Mouse (Mus musculus): ENCODE results near the gene Pik3r1. TPM values are rescaled to one million over a fixed set of nuclear protein-coding genes. Genes with fewer than 3 reads are reported as not detected.

Gene Pik3r1
- polyA plus RNA-seq (2012; fragmentation: generic; extraction: Trizol) = 6.8 TPM

- no peaks in the 10 kb centered on the region for H3K36me3 ChIP-seq (ENCODE audit: control insufficient read depth, insufficient read depth)
- H3K79me2 ChIP-seq (ENCODE audit: control insufficient read depth, insufficient read depth) = peaks cover 42% of the 10 kb centered on the region
- H3K4me3 ChIP-seq = peak within 1 kb of the TSS; percentile 94
- H3K27me3 ChIP-seq (ENCODE audit: control insufficient read depth, insufficient read depth, insufficient read length) = no peaks in the 10 kb centered on the region
- peak within 1 kb of the TSS; percentile 60 for H3ac ChIP-seq (ENCODE audit: control insufficient read depth, insufficient read length)
- H3K4me2 ChIP-seq (ENCODE audit: low read depth) = peak within 1 kb of the TSS; percentile 90
- TF ChIP-seq POLR2AphosphoS2 (IDR thresholded peaks at IDR 0.05; ENCODE audit: insufficient read length, low read depth) (peak; percentile 99), E2F4 (IDR thresholded peaks at IDR 0.05; ENCODE audit: insufficient read depth) (no peak), TCF3 (IDR thresholded peaks at IDR 0.05; ENCODE audit: insufficient read length, low read depth) (no peak), MYOG (IDR thresholded peaks at IDR 0.05; ENCODE audit: control insufficient read depth in 1 of 3, insufficient read depth in 1 of 3, insufficient read length in 2 of 3, low read depth in 2 of 3) (peak in 2 of 3 experiments; percentile 59 to 76), USF1 (IDR thresholded peaks at IDR 0.05; ENCODE audit: low read depth) (no peak), REST (IDR thresholded peaks at IDR 0.05; ENCODE audit: insufficient read depth, insufficient read length) (peak; percentile 70), POLR2A (IDR thresholded peaks at IDR 0.05; ENCODE audit: insufficient read length, low read depth) (peak; percentile 90), TCF12 (IDR thresholded peaks at IDR 0.05; ENCODE audit: insufficient read depth, poor library complexity, severe bottlenecking) (no peak), MYOD1 (IDR thresholded peaks at IDR 0.05; ENCODE audit: control insufficient read depth in 1 of 3, insufficient read length in 2 of 3, low read depth in 2 of 3) (peak in 2 of 3 experiments; percentile 23 to 81)
Measured at GRCm38 (mm10) chr13:101767809-101768629, at the start of gene Pik3r1. Pik3r1 (minus strand) TSS chr13:101768217.

GRCm38 (mm10) chr13:101813267-101813900 is 45.4 kb upstream of the Pik3r1 start:
- no peaks in the 10 kb centered on the region for H3K36me3 ChIP-seq (ENCODE audit: control insufficient read depth, insufficient read depth)
- no peak for TF ChIP-seq SRF (IDR thresholded peaks at IDR 0.05; ENCODE audit: control insufficient read depth, insufficient read length, low read depth)
- no peak for TF ChIP-seq REST (IDR thresholded peaks at IDR 0.05; ENCODE audit: insufficient read depth, insufficient read length)
- H3ac ChIP-seq (ENCODE audit: control insufficient read depth, insufficient read length) = no peak overlapping the region
- no peak overlapping the region for H3K4me2 ChIP-seq (ENCODE audit: low read depth)
- no peaks in the 10 kb centered on the region for H3K79me2 ChIP-seq (ENCODE audit: control insufficient read depth, insufficient read depth)
- H3K27me3 ChIP-seq (ENCODE audit: control insufficient read depth, insufficient read depth, insufficient read length) = no peaks in the 10 kb centered on the region
- no peak overlapping the region for H3K4me3 ChIP-seq

- Histone ChIP-seq H3K27me3 (ENCODE audit: control insufficient read depth, insufficient read depth, insufficient read length) (no peaks in the 10 kb centered on the region), H3K36me3 (ENCODE audit: control insufficient read depth, insufficient read depth) (no peaks in the 10 kb centered on the region), H3K79me2 (ENCODE audit: control insufficient read depth, insufficient read depth) (no peaks in the 10 kb centered on the region), H3K4me2 (ENCODE audit: low read depth) (peak overlapping the region; percentile 76), H3ac (ENCODE audit: control insufficient read depth, insufficient read length) (no peak overlapping the region), H3K4me3 (peak overlapping the region; percentile 0)
- no peak for TF ChIP-seq E2F4 (IDR thresholded peaks at IDR 0.05; ENCODE audit: insufficient read depth)
- no peak for TF ChIP-seq MAX (IDR thresholded peaks at IDR 0.05; ENCODE audit: low read depth)
Measured at GRCm38 (mm10) chr13:101812341-101812740, 44.3 kb upstream of the Pik3r1 start.

- Histone ChIP-seq H3ac (ENCODE audit: control insufficient read depth, insufficient read length) (no peak overlapping the region), H3K4me2 (ENCODE audit: low read depth) (peak overlapping the region; percentile 76), H3K27me3 (ENCODE audit: control insufficient read depth, insufficient read depth, insufficient read length) (no peaks in the 10 kb centered on the region), H3K79me2 (ENCODE audit: control insufficient read depth, insufficient read depth) (no peaks in the 10 kb centered on the region), H3K4me3 (peak overlapping the region; percentile 0), H3K36me3 (ENCODE audit: control insufficient read depth, insufficient read depth) (no peaks in the 10 kb centered on the region)
- TF ChIP-seq CEBPB (IDR thresholded peaks at IDR 0.05; ENCODE audit: insufficient read depth, poor library complexity, severe bottlenecking) (no peak), POLR2AphosphoS2 (IDR thresholded peaks at IDR 0.05; ENCODE audit: insufficient read length, low read depth) (no peak), REST (IDR thresholded peaks at IDR 0.05; ENCODE audit: insufficient read depth, insufficient read length) (no peak), MYOG (IDR thresholded peaks at IDR 0.05; ENCODE audit: control insufficient read depth in 1 of 3, insufficient read depth in 1 of 3, insufficient read length in 2 of 3, low read depth in 2 of 3) (no peak), USF1 (IDR thresholded peaks at IDR 0.05; ENCODE audit: low read depth) (no peak), POLR2A (IDR thresholded peaks at IDR 0.05; ENCODE audit: insufficient read length, low read depth) (no peak), TCF12 (IDR thresholded peaks at IDR 0.05; ENCODE audit: insufficient read depth, poor library complexity, severe bottlenecking) (no peak), MYOD1 (IDR thresholded peaks at IDR 0.05; ENCODE audit: control insufficient read depth in 1 of 3, insufficient read length in 2 of 3, low read depth in 2 of 3) (no peak), SRF (IDR thresholded peaks at IDR 0.05; ENCODE audit: control insufficient read depth, insufficient read length, low read depth) (no peak), E2F4 (IDR thresholded peaks at IDR 0.05; ENCODE audit: insufficient read depth) (no peak), MAX (IDR thresholded peaks at IDR 0.05; ENCODE audit: low read depth) (no peak), TCF3 (IDR thresholded peaks at IDR 0.05; ENCODE audit: insufficient read length, low read depth) (no peak)
Measured at GRCm38 (mm10) chr13:101811882-101812281, 43.9 kb upstream of the Pik3r1 start.

- no peak overlapping the region for H3ac ChIP-seq (ENCODE audit: control insufficient read depth, insufficient read length)
- no peaks in the 10 kb centered on the region for H3K36me3 ChIP-seq (ENCODE audit: control insufficient read depth, insufficient read depth)
- H3K79me2 ChIP-seq (ENCODE audit: control insufficient read depth, insufficient read depth) = no peaks in the 10 kb centered on the region
- H3K4me3 ChIP-seq = no peak overlapping the region
- TF ChIP-seq SRF (IDR thresholded peaks at IDR 0.05; ENCODE audit: control insufficient read depth, insufficient read length, low read depth) = no peak
- TF ChIP-seq CEBPB (IDR thresholded peaks at IDR 0.05; ENCODE audit: insufficient read depth, poor library complexity, severe bottlenecking) = no peak
- TF ChIP-seq MAX (IDR thresholded peaks at IDR 0.05; ENCODE audit: low read depth) = no peak
- no peak for TF ChIP-seq TCF3 (IDR thresholded peaks at IDR 0.05; ENCODE audit: insufficient read length, low read depth)
- TF ChIP-seq E2F4 (IDR thresholded peaks at IDR 0.05; ENCODE audit: insufficient read depth) = no peak
- H3K4me2 ChIP-seq (ENCODE audit: low read depth) = no peak overlapping the region
- H3K27me3 ChIP-seq (ENCODE audit: control insufficient read depth, insufficient read depth, insufficient read length) = no peaks in the 10 kb centered on the region
Measured at GRCm38 (mm10) chr13:101810667-101811066, 42.6 kb upstream of the Pik3r1 start.
